Mouse (Mus musculus): Measurements from ENCODE around the gene Aff3. TPM values are rescaled to one million over a fixed set of nuclear protein-coding genes. Genes with fewer than 3 reads are reported as not detected.

Aff3 gene
- total and polyA plus RNA-seq, 2 experiments from 2014 or later: 1.1 to 1.9 TPM

DNA sequence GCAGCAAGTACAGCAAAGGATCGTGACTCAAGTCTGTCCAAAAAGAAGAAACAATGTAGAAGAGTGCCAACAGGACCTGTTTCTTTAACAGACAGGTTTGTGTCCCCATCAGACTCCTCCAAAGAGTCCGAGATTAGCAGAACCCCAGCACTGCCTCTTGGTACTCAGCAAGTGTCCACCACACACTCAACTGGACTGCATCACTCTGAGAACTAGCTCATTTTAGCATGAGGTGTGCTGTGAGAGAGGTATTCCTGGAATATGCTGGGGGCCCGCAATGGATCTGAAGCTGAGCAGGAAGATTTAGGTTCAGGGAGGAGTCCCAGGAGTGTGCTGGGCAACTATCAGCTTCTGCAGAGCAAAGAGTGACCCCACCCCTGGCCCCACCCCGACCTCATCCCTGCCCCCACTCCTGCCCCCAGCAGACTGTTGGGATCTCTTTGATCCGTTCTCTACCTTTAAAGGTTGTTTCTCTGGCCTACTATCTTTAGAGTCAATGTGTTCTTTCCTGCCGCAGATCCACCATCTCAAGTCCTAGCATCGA lies 157.0 kb downstream of the Aff3 start:
- 54% methylated on average over 7 of the region's 7 CpGs for WGBS
- no peak overlapping the region for H3K4me2 ChIP-seq (ENCODE audit: low read depth, low read length)
- H3K27me3 ChIP-seq (ENCODE audit: control insufficient read depth, insufficient read depth, low read length): no peaks in the 10 kb centered on the region
- ATAC-seq (ENCODE audit: insufficient read depth, low read depth): no peak
- DNase-seq (ENCODE audit: low spot score): no peak
- no peaks in the 10 kb centered on the region for H3K36me3 ChIP-seq (replicated peaks; ENCODE audit: control insufficient read depth, insufficient read depth, low read length)
- TF ChIP-seq CTCF (IDR thresholded peaks at IDR 0.05; ENCODE audit: low read depth) (no peak), EP300 (IDR thresholded peaks at IDR 0.05; ENCODE audit: low read depth) (no peak)
- H3K4me3 ChIP-seq (ENCODE audit: low read depth, low read length): no peak overlapping the region
- no peak overlapping the region for H3K9ac ChIP-seq (replicated peaks; ENCODE audit: low read depth, low read length)
- H3K9me3 ChIP-seq (replicated peaks; ENCODE audit: control insufficient read depth, low read length): no peaks in the 10 kb centered on the region
- peaks cover 6% of the 10 kb centered on the region for H3K4me1 ChIP-seq (ENCODE audit: control insufficient read depth, insufficient read depth)
- no peak overlapping the region for H3K27ac ChIP-seq (ENCODE audit: low read depth)

DNA sequence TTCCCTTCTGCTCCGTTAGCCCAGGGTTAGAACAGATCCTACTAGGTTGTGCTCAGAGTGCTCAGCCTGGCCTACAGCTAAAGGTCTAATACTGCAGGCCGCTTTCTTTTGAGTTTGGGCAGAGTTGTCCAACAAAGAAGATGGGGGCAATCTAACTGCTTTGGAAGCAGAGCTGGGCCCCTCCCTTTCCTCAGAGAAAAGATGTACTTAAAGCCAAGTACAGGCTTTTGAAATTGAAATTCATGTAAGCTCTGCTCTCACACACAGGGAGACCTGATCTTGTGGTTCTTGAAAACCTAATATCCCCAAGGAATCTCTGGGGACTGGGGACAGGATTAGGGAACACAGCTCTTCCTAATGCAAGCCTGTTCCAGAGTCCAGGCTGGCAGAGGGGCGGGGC lies 158.4 kb downstream of the Aff3 start:
- Histone ChIP-seq H3K27ac (ENCODE audit: low read depth) (no peak overlapping the region), H3K4me2 (ENCODE audit: low read depth, low read length) (no peak overlapping the region), H3K9ac (replicated peaks; ENCODE audit: low read depth, low read length) (no peak overlapping the region), H3K9me3 (replicated peaks; ENCODE audit: control insufficient read depth, low read length) (no peaks in the 10 kb centered on the region), H3K36me3 (replicated peaks; ENCODE audit: control insufficient read depth, insufficient read depth, low read length) (no peaks in the 10 kb centered on the region), H3K4me1 (ENCODE audit: control insufficient read depth, insufficient read depth) (no peaks in the 10 kb centered on the region), H3K27me3 (ENCODE audit: control insufficient read depth, insufficient read depth, low read length) (no peaks in the 10 kb centered on the region), H3K4me3 (ENCODE audit: low read depth, low read length) (no peak overlapping the region)
- ATAC-seq (ENCODE audit: insufficient read depth, low read depth): no peak
- no peak for TF ChIP-seq EP300 (IDR thresholded peaks at IDR 0.05; ENCODE audit: low read depth)
- no peak for TF ChIP-seq CTCF (IDR thresholded peaks at IDR 0.05; ENCODE audit: low read depth)
- no peak for DNase-seq (ENCODE audit: low spot score)
- WGBS: 94% methylated on average over 3 of the region's 3 CpGs

DNA sequence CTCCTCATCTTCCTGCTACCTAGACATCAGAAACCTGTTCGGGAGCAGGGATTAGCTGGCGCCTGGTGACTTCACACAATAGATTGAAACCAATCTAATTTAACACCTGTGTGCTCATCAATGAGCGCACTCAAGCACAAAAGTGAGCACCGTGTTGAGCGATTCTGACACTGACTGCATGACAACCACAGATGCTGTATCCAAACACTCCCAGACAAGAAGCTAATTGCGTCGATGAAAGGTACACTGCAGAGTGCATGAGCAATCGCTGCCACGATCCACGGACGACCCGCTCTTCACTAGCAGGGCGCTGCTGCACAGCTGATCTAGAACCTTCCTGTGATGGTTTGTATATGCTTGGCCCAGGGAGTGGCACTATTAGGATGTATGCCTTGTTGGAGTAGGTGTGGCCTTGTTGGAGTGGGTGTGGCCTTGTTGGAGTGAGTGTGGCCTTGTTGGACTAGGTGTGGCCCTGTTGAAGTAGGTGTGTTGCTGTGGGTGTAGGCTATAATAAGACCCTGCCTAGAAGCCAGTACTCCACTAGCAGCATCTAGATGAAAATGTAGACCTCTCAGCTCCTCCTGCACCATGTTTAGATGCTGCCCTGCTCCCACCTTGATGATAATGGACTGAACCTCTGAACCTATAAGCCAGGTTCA lies 161.2 kb downstream of the Aff3 start:
- no peak overlapping the region for H3K4me3 ChIP-seq (ENCODE audit: low read depth, low read length)
- ATAC-seq (ENCODE audit: insufficient read depth, low read depth) (no peak), DNase-seq (ENCODE audit: low spot score) (no peak)
- H3K9ac ChIP-seq (replicated peaks; ENCODE audit: low read depth, low read length): no peak overlapping the region
- H3K27ac ChIP-seq (ENCODE audit: low read depth): no peak overlapping the region
- H3K9me3 ChIP-seq (replicated peaks; ENCODE audit: control insufficient read depth, low read length): no peaks in the 10 kb centered on the region
- H3K27me3 ChIP-seq (ENCODE audit: control insufficient read depth, insufficient read depth, low read length): no peaks in the 10 kb centered on the region
- H3K4me1 ChIP-seq (ENCODE audit: control insufficient read depth, insufficient read depth): no peaks in the 10 kb centered on the region
- no peaks in the 10 kb centered on the region for H3K36me3 ChIP-seq (replicated peaks; ENCODE audit: control insufficient read depth, insufficient read depth, low read length)
- TF ChIP-seq CTCF (IDR thresholded peaks at IDR 0.05; ENCODE audit: low read depth) (no peak), EP300 (IDR thresholded peaks at IDR 0.05; ENCODE audit: low read depth) (no peak)
- no peak overlapping the region for H3K4me2 ChIP-seq (ENCODE audit: low read depth, low read length)
- WGBS: 92% methylated on average over 13 of the region's 13 CpGs

DNA sequence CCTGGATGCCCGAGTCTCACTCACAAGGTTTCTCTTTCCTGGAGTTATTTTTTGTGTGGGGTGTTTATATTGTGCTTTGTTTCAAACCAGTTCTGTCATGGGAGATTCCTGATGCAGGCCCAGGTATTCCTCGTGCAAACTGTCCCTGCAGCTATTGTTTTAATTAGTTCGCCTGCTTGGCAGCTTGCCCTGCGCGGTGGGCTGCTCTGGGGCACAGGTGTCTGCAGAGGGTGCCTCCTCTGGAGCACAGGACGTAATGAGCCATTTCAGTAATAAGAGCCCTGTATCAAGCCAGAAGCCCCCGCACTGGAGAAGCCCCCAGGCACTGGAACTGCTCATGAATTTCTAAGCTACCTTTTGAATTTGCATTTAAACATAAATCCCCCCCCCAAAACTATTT lies 162.0 kb downstream of the Aff3 start:
- ATAC-seq (ENCODE audit: insufficient read depth, low read depth) (no peak), DNase-seq (ENCODE audit: low spot score) (no peak)
- TF ChIP-seq CTCF (IDR thresholded peaks at IDR 0.05; ENCODE audit: low read depth) (no peak), EP300 (IDR thresholded peaks at IDR 0.05; ENCODE audit: low read depth) (no peak)
- no peaks in the 10 kb centered on the region for H3K27me3 ChIP-seq (ENCODE audit: control insufficient read depth, insufficient read depth, low read length)
- no peaks in the 10 kb centered on the region for H3K9me3 ChIP-seq (replicated peaks; ENCODE audit: control insufficient read depth, low read length)
- H3K36me3 ChIP-seq (replicated peaks; ENCODE audit: control insufficient read depth, insufficient read depth, low read length): no peaks in the 10 kb centered on the region
- WGBS: 71% methylated on average over 7 of the region's 7 CpGs
- no peak overlapping the region for H3K4me3 ChIP-seq (ENCODE audit: low read depth, low read length)
- H3K27ac ChIP-seq (ENCODE audit: low read depth): no peak overlapping the region
- H3K9ac ChIP-seq (replicated peaks; ENCODE audit: low read depth, low read length): no peak overlapping the region
- H3K4me2 ChIP-seq (ENCODE audit: low read depth, low read length): no peak overlapping the region
- no peaks in the 10 kb centered on the region for H3K4me1 ChIP-seq (ENCODE audit: control insufficient read depth, insufficient read depth)

DNA sequence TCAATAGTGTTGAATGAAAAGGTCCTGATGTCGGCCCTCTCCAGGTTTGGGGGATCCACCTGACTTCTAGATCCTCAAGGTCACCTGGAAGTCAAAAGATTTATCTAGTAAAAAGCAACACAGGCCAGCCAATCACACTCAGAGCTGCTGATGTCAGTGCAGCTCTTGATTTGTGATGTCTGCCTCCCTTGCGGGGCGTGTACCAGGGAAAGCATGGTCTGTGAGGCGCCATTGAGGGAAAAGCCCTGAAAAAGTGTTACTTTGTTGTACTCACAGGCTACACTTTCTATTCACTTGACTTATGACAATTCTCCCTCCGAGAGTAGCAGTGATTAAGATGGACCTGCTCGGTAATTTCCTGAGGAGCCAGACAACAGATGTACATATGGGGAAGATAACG lies 163.5 kb downstream of the Aff3 start:
- Histone ChIP-seq H3K4me2 (ENCODE audit: low read depth, low read length) (no peak overlapping the region), H3K4me3 (ENCODE audit: low read depth, low read length) (no peak overlapping the region), H3K9me3 (replicated peaks; ENCODE audit: control insufficient read depth, low read length) (no peaks in the 10 kb centered on the region), H3K36me3 (replicated peaks; ENCODE audit: control insufficient read depth, insufficient read depth, low read length) (no peaks in the 10 kb centered on the region), H3K4me1 (ENCODE audit: control insufficient read depth, insufficient read depth) (no peaks in the 10 kb centered on the region), H3K27me3 (ENCODE audit: control insufficient read depth, insufficient read depth, low read length) (no peaks in the 10 kb centered on the region), H3K9ac (replicated peaks; ENCODE audit: low read depth, low read length) (no peak overlapping the region), H3K27ac (ENCODE audit: low read depth) (no peak overlapping the region)
- whole genome bisulfite sequencing: 80% methylated on average over 7 of the region's 7 CpGs
- DNase-seq (ENCODE audit: low spot score): no peak
- no peak for ATAC-seq (ENCODE audit: insufficient read depth, low read depth)
- TF ChIP-seq CTCF (IDR thresholded peaks at IDR 0.05; ENCODE audit: low read depth): no peak
- no peak for TF ChIP-seq EP300 (IDR thresholded peaks at IDR 0.05; ENCODE audit: low read depth)

DNA sequence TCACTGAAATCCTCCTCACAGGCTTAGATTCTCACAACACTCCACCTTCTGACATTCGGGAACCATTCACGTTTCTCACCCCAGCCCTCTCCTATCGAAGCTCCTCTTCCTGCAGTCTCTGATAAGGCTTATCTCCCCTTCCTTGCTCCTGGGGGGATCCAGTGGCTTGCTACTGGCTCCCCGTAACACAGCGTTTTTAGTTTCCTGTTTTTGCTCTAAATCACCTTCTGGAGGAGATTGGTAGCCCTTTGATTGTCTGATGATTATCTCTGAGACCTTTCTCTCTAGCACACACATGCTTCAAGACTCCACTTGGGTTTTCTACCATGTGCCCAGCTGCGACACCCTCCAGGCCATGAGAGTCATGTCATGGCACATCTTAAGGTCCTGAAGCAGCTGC lies 165.3 kb downstream of the Aff3 start:
- H3K27ac ChIP-seq (ENCODE audit: low read depth): no peak overlapping the region
- TF ChIP-seq CTCF (IDR thresholded peaks at IDR 0.05; ENCODE audit: low read depth) (no peak), EP300 (IDR thresholded peaks at IDR 0.05; ENCODE audit: low read depth) (no peak)
- H3K4me2 ChIP-seq (ENCODE audit: low read depth, low read length): no peak overlapping the region
- H3K4me3 ChIP-seq (ENCODE audit: low read depth, low read length): no peak overlapping the region
- no peaks in the 10 kb centered on the region for H3K9me3 ChIP-seq (replicated peaks; ENCODE audit: control insufficient read depth, low read length)
- no peaks in the 10 kb centered on the region for H3K4me1 ChIP-seq (ENCODE audit: control insufficient read depth, insufficient read depth)
- WGBS: 26% methylated on average over 6 of the region's 6 CpGs
- no peaks in the 10 kb centered on the region for H3K27me3 ChIP-seq (ENCODE audit: control insufficient read depth, insufficient read depth, low read length)
- no peaks in the 10 kb centered on the region for H3K36me3 ChIP-seq (replicated peaks; ENCODE audit: control insufficient read depth, insufficient read depth, low read length)
- no peak overlapping the region for H3K9ac ChIP-seq (replicated peaks; ENCODE audit: low read depth, low read length)
- no peak for ATAC-seq (ENCODE audit: insufficient read depth, low read depth)
- no peak for DNase-seq (ENCODE audit: low spot score)

Measured in heart, postnatal 0 days (tissue).